Mouse (Mus musculus): ENCODE results near the gene Epas1. TPM values are rescaled to one million over a fixed set of nuclear protein-coding genes. Genes with fewer than 3 reads are reported as not detected.

Gene Epas1
- polyA plus RNA-seq, 2 experiments = 3.0 to 3.4 TPM

GRCm38 (mm10) chr17:86769330-86770211, 16.1 kb downstream of the Epas1 start:
- no peaks in the 10 kb centered on the region for H3K9me3 ChIP-seq (ENCODE audit: control insufficient read depth, low read length)
- H3K4me1 ChIP-seq (replicated peaks; ENCODE audit: control insufficient read depth in 2 of 2, insufficient read depth in 2 of 2, low read length in 1 of 2) = peaks cover 0 to 6% of the 10 kb centered on the region in 2 experiments; a peak in 3 of 4 replicates
- TF ChIP-seq EP300 (IDR thresholded peaks at IDR 0.05; ENCODE audit: low read depth) (no peak), CTCF (IDR thresholded peaks at IDR 0.05; ENCODE audit: low read depth) (no peak)
- ATAC-seq (ENCODE audit: insufficient read depth) (peak; percentile 70), DNase-seq (ENCODE audit: low read depth in 3 of 3, low spot score in 3 of 3) (no peak)
- no peak overlapping the region for H3K9ac ChIP-seq (replicated peaks)
- H3K4me2 ChIP-seq (ENCODE audit: low read depth) = no peak overlapping the region
- WGBS (ENCODE audit: insufficient replicate concordance) = 29% methylated on average over 16 of the region's 16 CpGs
- H3K27me3 ChIP-seq (ENCODE audit: control insufficient read depth, insufficient read depth, low read length) = no peaks in the 10 kb centered on the region
- H3K27ac ChIP-seq = no peak overlapping the region
- H3K36me3 ChIP-seq (replicated peaks; ENCODE audit: control insufficient read depth, insufficient read depth, low read depth) = no peaks in the 10 kb centered on the region
- H3K4me3 ChIP-seq (ENCODE audit: insufficient read depth in 1 of 2, low read depth in 2 of 2, low read length in 2 of 2) = no peak overlapping the region

- 51% methylated on average over 5 of the region's 5 CpGs for WGBS (ENCODE audit: insufficient replicate concordance)
- ATAC-seq (ENCODE audit: insufficient read depth) = no peak
- no peak for DNase-seq (ENCODE audit: low read depth in 3 of 3, low spot score in 3 of 3)
- Histone ChIP-seq H3K36me3 (replicated peaks; ENCODE audit: control insufficient read depth, insufficient read depth, low read depth) (no peaks in the 10 kb centered on the region), H3K27ac (no peak overlapping the region), H3K4me3 (ENCODE audit: insufficient read depth in 1 of 2, low read depth in 2 of 2, low read length in 2 of 2) (no peak overlapping the region), H3K4me2 (ENCODE audit: low read depth) (no peak overlapping the region), H3K27me3 (ENCODE audit: control insufficient read depth, insufficient read depth, low read length) (no peaks in the 10 kb centered on the region), H3K9me3 (ENCODE audit: control insufficient read depth, low read length) (no peaks in the 10 kb centered on the region), H3K4me1 (replicated peaks; ENCODE audit: control insufficient read depth in 2 of 2, insufficient read depth in 2 of 2, low read length in 1 of 2) (peaks cover 0 to 4% of the 10 kb centered on the region in 2 experiments; a peak in 3 of 4 replicates), H3K9ac (replicated peaks) (no peak overlapping the region)
- TF ChIP-seq EP300 (IDR thresholded peaks at IDR 0.05; ENCODE audit: low read depth) (no peak), CTCF (IDR thresholded peaks at IDR 0.05; ENCODE audit: low read depth) (no peak)
These were observed 17.3 kb downstream of the Epas1 start for GRCm38 (mm10) chr17:86770848-86771247.

DNA sequence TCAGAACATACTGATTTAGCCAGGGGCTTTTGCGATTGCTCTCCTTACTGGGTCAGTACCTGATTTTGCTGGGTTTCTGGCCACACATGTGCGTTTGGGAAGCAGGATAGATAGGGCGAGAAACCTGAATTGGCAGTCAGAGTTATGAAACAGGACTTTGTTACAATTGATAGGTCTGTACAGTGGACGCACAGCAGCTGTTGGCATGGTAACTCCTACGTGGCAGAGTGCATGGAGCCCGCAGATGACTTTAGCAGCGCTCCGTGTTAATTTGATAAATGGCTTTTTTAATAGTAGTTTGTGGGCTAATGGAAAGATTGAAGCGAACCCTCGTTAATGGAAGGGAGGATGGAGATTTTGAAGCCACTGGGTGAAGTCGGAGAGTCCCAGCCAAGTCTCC, 18.5 kb downstream of the Epas1 start:
- no peak overlapping the region for H3K27ac ChIP-seq
- DNase-seq (ENCODE audit: low read depth in 3 of 3, low spot score in 3 of 3) (no peak), ATAC-seq (ENCODE audit: insufficient read depth) (no peak)
- no peak overlapping the region for H3K4me3 ChIP-seq (ENCODE audit: insufficient read depth in 1 of 2, low read depth in 2 of 2, low read length in 2 of 2)
- no peaks in the 10 kb centered on the region for H3K9me3 ChIP-seq (ENCODE audit: control insufficient read depth, low read length)
- no peak for TF ChIP-seq EP300 (IDR thresholded peaks at IDR 0.05; ENCODE audit: low read depth)
- TF ChIP-seq CTCF (IDR thresholded peaks at IDR 0.05; ENCODE audit: low read depth) = no peak
- H3K27me3 ChIP-seq (ENCODE audit: control insufficient read depth, insufficient read depth, low read length) = no peaks in the 10 kb centered on the region
- WGBS (ENCODE audit: insufficient replicate concordance) = 69% methylated on average over 11 of the region's 11 CpGs
- no peak overlapping the region for H3K4me2 ChIP-seq (ENCODE audit: low read depth)
- H3K9ac ChIP-seq (replicated peaks) = no peak overlapping the region
- H3K36me3 ChIP-seq (replicated peaks; ENCODE audit: control insufficient read depth, insufficient read depth, low read depth) = no peaks in the 10 kb centered on the region
- peaks cover 0 to 4% of the 10 kb centered on the region in 2 experiments; a peak in 3 of 4 replicates for H3K4me1 ChIP-seq (replicated peaks; ENCODE audit: control insufficient read depth in 2 of 2, insufficient read depth in 2 of 2, low read length in 1 of 2)

DNA sequence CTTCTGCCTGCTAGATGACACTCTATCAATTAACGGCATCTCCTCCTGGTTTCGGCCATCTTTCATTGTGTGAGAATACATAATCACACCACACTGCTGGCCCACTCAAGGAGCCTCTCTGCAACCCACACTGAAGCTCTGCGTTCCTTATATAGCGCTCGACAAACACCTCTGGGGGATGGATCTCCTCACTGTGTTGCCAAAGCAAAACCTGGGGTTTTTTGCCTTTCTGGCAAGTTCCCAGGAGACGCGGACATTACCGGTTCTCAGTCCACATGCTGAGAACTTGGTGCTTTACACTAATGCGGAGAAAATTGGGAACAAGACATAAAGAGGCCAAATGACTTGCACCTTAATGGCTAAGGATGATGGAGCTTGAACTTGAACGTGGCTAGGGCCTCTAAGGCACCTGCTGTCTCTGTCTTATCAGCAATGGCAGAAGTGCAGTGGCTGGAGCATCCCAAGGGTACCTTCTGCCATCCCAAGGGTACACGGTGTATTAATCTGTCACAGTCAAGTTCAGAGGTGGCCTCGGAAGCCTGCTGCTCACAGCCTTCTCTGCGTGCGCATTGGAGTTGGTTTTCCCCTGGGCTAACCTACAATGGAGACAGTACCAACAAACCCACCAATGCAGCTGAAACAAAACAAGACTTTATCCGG, 19.6 kb downstream of the Epas1 start:
- Histone ChIP-seq H3K4me1 (replicated peaks; ENCODE audit: control insufficient read depth in 2 of 2, insufficient read depth in 2 of 2, low read length in 1 of 2) (peaks cover 0 to 4% of the 10 kb centered on the region in 2 experiments; a peak in 3 of 4 replicates), H3K9ac (replicated peaks) (no peak overlapping the region), H3K4me3 (ENCODE audit: insufficient read depth in 1 of 2, low read depth in 2 of 2, low read length in 2 of 2) (no peak overlapping the region), H3K9me3 (ENCODE audit: control insufficient read depth, low read length) (no peaks in the 10 kb centered on the region), H3K27me3 (ENCODE audit: control insufficient read depth, insufficient read depth, low read length) (no peaks in the 10 kb centered on the region), H3K36me3 (replicated peaks; ENCODE audit: control insufficient read depth, insufficient read depth, low read depth) (no peaks in the 10 kb centered on the region), H3K4me2 (ENCODE audit: low read depth) (no peak overlapping the region), H3K27ac (no peak overlapping the region)
- no peak for TF ChIP-seq EP300 (IDR thresholded peaks at IDR 0.05; ENCODE audit: low read depth)
- no peak for TF ChIP-seq CTCF (IDR thresholded peaks at IDR 0.05; ENCODE audit: low read depth)
- ATAC-seq (ENCODE audit: insufficient read depth) (no peak), DNase-seq (ENCODE audit: low read depth in 3 of 3, low spot score in 3 of 3) (no peak)
- 77% methylated on average over 15 of the region's 15 CpGs for WGBS (ENCODE audit: insufficient replicate concordance)

DNA sequence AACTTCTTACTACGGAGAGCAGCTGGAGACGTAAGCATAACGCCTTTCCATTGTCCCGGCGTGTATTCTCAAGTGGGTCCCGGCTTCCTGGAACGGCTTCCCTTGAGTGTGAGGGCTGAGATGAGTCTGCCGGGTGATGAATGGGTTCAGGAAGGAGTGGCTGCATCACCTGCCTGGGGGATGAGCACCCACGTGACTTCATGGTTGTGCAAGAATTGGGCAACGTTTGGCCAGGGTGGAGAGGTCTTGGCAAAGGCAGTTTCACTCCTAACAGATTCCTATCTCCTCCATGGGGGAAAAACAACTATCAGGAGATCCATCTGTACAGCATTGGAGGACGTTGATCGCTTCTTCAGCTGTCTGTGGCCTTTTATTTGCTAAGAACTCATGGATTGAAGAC, 23.0 kb downstream of the Epas1 start:
- DNase-seq (ENCODE audit: low read depth in 3 of 3, low spot score in 3 of 3) (no peak), ATAC-seq (ENCODE audit: insufficient read depth) (0 out of 2 replicates have a peak, but pooled peaks have one; percentile 13)
- H3K27ac ChIP-seq = no peak overlapping the region

More for the DNA sequence above, 23.0 kb downstream of the Epas1 start:
- Histone ChIP-seq H3K4me2 (ENCODE audit: low read depth) (no peak overlapping the region), H3K9me3 (ENCODE audit: control insufficient read depth, low read length) (no peaks in the 10 kb centered on the region), H3K36me3 (replicated peaks; ENCODE audit: control insufficient read depth, insufficient read depth, low read depth) (no peaks in the 10 kb centered on the region), H3K4me1 (replicated peaks; ENCODE audit: control insufficient read depth in 2 of 2, insufficient read depth in 2 of 2, low read length in 1 of 2) (peaks cover 0 to 3% of the 10 kb centered on the region in 2 experiments; a peak in 1 of 4 replicates), H3K4me3 (ENCODE audit: insufficient read depth in 1 of 2, low read depth in 2 of 2, low read length in 2 of 2) (no peak overlapping the region), H3K9ac (replicated peaks) (no peak overlapping the region), H3K27me3 (ENCODE audit: control insufficient read depth, insufficient read depth, low read length) (no peaks in the 10 kb centered on the region)
- WGBS (ENCODE audit: insufficient replicate concordance) = 49% methylated on average over 12 of the region's 12 CpGs
- TF ChIP-seq EP300 (IDR thresholded peaks at IDR 0.05; ENCODE audit: low read depth) (no peak), CTCF (IDR thresholded peaks at IDR 0.05; ENCODE audit: low read depth) (no peak)

Data from liver, embryonic 14.5 days (tissue).